Mouse (Mus musculus) liver, embryonic 11.5 days (tissue): ENCODE results near the gene Csgalnact2. TPM values are rescaled to one million over a fixed set of nuclear protein-coding genes. Genes with fewer than 3 reads are reported as not detected.

Source experiments
- ATAC-seq: fragments of 200-750 bp; cut with Nextera tagmentation; replicated peaks from 2 replicates; pipeline ENCODE4 v1.8.0; 2017; ENCODE audit warnings: moderate number of reproducible peaks, mild to moderate bottlenecking, moderate TSS enrichment, moderate library complexity; ENCODE audit not compliant: low FRiP score
- DNase-seq: peaks from one replicate; pipeline ENCODE4 v3.0.0-alpha.2; 2017; ENCODE audit warnings: low spot score
- H3K27ac ChIP-seq: fragments of 300-500 bp; sonication (generic); 2 replicates; pipeline ENCODE4 v1.5.1; 2014; ENCODE audit warnings: mild to moderate bottlenecking, low read depth, low read length, control low read depth
- H3K27me3 ChIP-seq: fragments of 300-500 bp; sonication (generic); replicated peaks from 2 replicates; pipeline ENCODE4 v1.6.1; 2014; ENCODE audit warnings: low read length, mixed read lengths; ENCODE audit not compliant: control insufficient read depth, insufficient read depth
- H3K36me3 ChIP-seq: fragments of 300-500 bp; sonication (generic); 2 replicates; pipeline ENCODE4 v1.6.1; 2014; ENCODE audit warnings: mild to moderate bottlenecking, low read length, moderate library complexity, mixed read lengths; ENCODE audit not compliant: control insufficient read depth, insufficient read depth
- H3K4me1 ChIP-seq: fragments of 300-500 bp; sonication (generic); replicated peaks from 2 replicates; pipeline ENCODE4 v1.6.1; 2014; ENCODE audit warnings: low read length, mixed read lengths; ENCODE audit not compliant: control insufficient read depth, insufficient read depth
- H3K4me2 ChIP-seq: fragments of 300-500 bp; sonication (generic); 2 replicates; pipeline ENCODE4 v1.6.1; 2014; ENCODE audit warnings: mild to moderate bottlenecking, control low read depth, moderate library complexity
- H3K4me3 ChIP-seq: fragments of 300-500 bp; sonication (generic); 2 replicates; pipeline ENCODE4 v1.5.1; 2014; ENCODE audit warnings: low read depth, low read length, control low read depth
- H3K9ac ChIP-seq: fragments of 300-500 bp; sonication (generic); 2 replicates; pipeline ENCODE4 v1.6.1; 2014; ENCODE audit warnings: low read depth, low read length, control low read depth
- H3K9me3 ChIP-seq: fragments of 300-500 bp; sonication (generic); 2 replicates; pipeline ENCODE4 v1.6.1; 2016; ENCODE audit warnings: low read length, inconsistent platforms, mixed read lengths; ENCODE audit not compliant: control insufficient read depth
- WGBS: fragments of 180-500 bp; shearing (Covaris S2); extraction: QIAGEN DNeasy Blood & Tissue Kit; methylation state at CpG from one replicate; pipeline ENCODE4 v1.1.7; 2014; 5-methylcytosine and 5-hydroxymethylcytosine counted together
- polyA plus RNA-seq: library from polyadenylated mRNA; unstranded; fragments of >200 nt; fragmentation: Nextera tagmentation; extraction: Ambion mirVana; gene quantifications from 2 replicates; pipeline ENCODE4 v1.2.1, GENCODE M21; 2014

Csgalnact2 gene
- polyA plus RNA-seq, 1 experiment from 2014 or later, result 14.3 TPM

DNA sequence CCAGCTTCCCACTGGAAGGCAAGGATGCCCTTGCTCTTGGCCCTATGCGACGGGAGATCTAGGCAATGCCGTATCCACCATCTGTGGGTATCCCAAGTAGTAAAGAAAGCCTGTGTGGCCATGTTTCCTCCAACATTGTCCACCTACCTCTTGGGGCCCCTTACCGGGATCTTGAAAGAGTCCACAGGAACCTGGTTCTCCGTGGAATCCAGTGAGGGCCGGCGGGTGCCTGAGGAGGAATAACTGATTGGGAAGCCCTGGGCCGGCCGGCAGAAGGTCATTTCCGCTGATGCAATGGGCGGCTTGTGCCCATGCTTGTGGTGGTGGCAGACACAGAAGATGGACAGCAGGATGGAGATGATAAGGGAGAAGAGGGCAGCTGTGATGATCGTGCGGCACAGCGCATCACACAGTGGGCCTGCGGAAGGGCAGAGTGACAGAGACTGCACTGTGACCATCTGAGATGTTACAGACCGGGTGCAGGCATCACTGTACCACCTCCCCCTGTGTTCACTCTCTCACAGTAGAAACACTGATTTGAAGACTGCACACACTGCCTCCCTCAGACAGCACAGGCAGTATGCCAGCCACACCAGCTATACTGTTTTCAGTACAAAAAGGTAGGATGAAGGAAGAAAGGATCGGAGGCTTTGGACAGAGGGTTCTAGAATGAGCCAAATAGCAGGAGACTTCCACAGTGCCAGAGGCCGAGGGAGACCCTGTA, 34.5 kb upstream of the Csgalnact2 start:
- Histone ChIP-seq H3K4me3 (no peak overlapping the region), H3K36me3 (no peaks in the 10 kb centered on the region), H3K9me3 (no peaks in the 10 kb centered on the region), H3K27ac (no peak overlapping the region), H3K4me2 (no peak overlapping the region), H3K9ac (no peak overlapping the region), H3K4me1 (no peaks in the 10 kb centered on the region), H3K27me3 (no peaks in the 10 kb centered on the region)
- no peak for DNase-seq
- 90% methylated on average over 18 of the region's 18 CpGs for WGBS
- no peak for ATAC-seq

GRCm38 (mm10) chr6:118171386-118171785, 32.4 kb upstream of the Csgalnact2 start:
- DNase-seq (no peak), ATAC-seq (no peak)
- WGBS, result 90% methylated on average over 7 of the region's 7 CpGs
- Histone ChIP-seq H3K4me1 (no peaks in the 10 kb centered on the region), H3K4me3 (no peak overlapping the region), H3K4me2 (no peak overlapping the region), H3K36me3 (no peaks in the 10 kb centered on the region), H3K27me3 (no peaks in the 10 kb centered on the region), H3K9ac (no peak overlapping the region), H3K27ac (no peak overlapping the region), H3K9me3 (no peaks in the 10 kb centered on the region)

DNA sequence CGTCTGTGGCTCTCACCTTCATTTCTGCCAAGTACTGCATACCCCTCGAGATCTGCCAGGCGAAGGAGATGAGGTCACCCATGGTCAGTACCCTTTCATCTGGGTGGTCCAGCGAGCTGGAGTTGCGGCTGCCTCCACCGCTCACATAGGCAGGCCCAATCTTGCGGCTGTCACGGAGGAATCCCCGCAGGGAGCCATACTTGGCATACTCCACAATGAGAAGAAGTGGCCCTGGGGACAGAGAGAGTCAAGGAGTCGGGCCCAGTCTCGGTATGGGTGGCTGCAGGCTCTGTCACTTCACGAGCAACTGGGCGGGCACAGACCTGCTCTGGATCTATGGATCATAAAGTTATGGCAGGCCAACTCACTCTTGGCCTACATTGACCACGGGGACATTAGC, 29.2 kb upstream of the Csgalnact2 start:
- H3K4me2 ChIP-seq, result no peak overlapping the region
- WGBS, result 81% methylated on average over 14 of the region's 14 CpGs

GRCm38 (mm10) chr6:118167013-118167412, 28.1 kb upstream of the Csgalnact2 start:
- Histone ChIP-seq H3K4me1 (no peaks in the 10 kb centered on the region), H3K4me3 (no peak overlapping the region), H3K9ac (no peak overlapping the region), H3K4me2 (no peak overlapping the region), H3K27ac (no peak overlapping the region), H3K9me3 (no peaks in the 10 kb centered on the region), H3K27me3 (no peaks in the 10 kb centered on the region), H3K36me3 (no peaks in the 10 kb centered on the region)
- DNase-seq (no peak), ATAC-seq (peak; percentile 31; the same call in 1 of the 2 replicates)
- 61% methylated on average over 9 of the region's 9 CpGs for WGBS

More for the DNA sequence above, 29.2 kb upstream of the Csgalnact2 start:
- Histone ChIP-seq H3K36me3 (no peaks in the 10 kb centered on the region), H3K4me1 (no peaks in the 10 kb centered on the region), H3K4me3 (no peak overlapping the region), H3K27ac (no peak overlapping the region), H3K9ac (no peak overlapping the region), H3K27me3 (no peaks in the 10 kb centered on the region), H3K9me3 (no peaks in the 10 kb centered on the region)
- DNase-seq, result no peak
- no peak for ATAC-seq

DNA sequence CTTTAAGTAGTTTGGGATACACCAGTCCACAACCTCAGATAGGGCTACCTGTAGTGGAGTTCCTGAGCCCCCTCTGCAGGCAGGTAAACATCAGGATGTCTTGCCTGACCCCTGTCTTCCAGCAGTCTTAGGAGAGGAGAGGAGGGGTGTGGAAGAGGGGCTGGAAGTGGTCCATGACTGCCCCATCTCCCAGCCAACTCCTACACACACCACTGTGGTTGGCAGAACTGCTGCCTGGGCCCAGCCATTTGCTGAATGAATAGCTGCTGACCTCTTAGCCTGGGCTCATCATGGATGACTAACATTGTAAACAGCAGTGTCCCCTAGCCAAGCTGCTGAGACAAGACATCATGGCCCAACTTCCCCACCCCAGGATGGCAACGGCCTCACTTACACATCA, 26.6 kb upstream of the Csgalnact2 start:
- Histone ChIP-seq H3K27ac (no peak overlapping the region), H3K36me3 (no peaks in the 10 kb centered on the region), H3K4me2 (no peak overlapping the region), H3K27me3 (no peaks in the 10 kb centered on the region), H3K9me3 (no peaks in the 10 kb centered on the region), H3K4me1 (no peaks in the 10 kb centered on the region), H3K9ac (no peak overlapping the region), H3K4me3 (no peak overlapping the region)
- 88% methylated on average over 1 of the region's 1 CpGs for WGBS
- DNase-seq (no peak), ATAC-seq (no peak)

DNA sequence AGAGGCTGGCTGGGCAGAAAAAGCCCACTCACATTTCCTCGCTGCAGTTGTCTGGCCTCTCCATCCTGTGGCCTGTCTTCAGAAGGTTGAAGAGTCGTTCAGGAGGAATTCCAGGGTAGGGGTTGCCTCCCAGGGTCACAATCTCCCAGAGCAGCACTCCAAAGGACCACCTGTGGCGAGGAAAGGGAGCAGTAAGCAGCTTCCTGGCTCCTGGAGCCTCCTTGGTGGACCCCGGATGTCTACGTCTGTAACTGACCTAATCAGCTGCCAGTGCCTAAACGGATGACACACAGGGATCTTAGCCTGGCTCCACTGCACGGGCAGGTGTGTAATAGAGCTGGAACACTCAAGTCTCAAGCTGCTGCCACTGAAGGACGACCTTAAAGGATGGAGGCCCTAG, 25.8 kb upstream of the Csgalnact2 start:
- no peak overlapping the region for H3K27ac ChIP-seq
- no peak overlapping the region for H3K4me3 ChIP-seq
- DNase-seq (no peak), ATAC-seq (no peak)
- 52% methylated on average over 8 of the region's 8 CpGs for WGBS
- no peaks in the 10 kb centered on the region for H3K36me3 ChIP-seq
- H3K9ac ChIP-seq, result no peak overlapping the region
- H3K9me3 ChIP-seq, result no peaks in the 10 kb centered on the region
- H3K4me2 ChIP-seq, result no peak overlapping the region
- no peaks in the 10 kb centered on the region for H3K27me3 ChIP-seq
- H3K4me1 ChIP-seq, result no peaks in the 10 kb centered on the region

DNA sequence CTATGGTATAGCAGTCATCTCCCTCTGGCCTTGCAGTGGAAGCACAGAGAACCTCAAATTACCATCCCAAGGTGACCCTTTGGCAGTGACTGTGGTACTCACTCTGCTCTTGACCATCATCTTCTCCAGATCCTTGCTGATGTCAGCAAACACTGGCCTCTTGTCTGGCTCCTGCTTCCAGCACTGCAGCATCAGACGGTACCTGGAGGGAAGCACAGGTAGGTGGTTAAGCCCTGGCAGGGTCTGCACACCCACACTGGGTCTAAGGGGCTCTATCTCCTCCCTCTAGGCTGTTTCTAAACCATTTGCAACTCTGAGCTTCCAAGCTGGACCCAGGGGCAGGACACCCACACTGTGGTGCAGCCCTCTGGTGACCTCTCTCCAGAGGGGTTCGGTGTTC, 24.1 kb upstream of the Csgalnact2 start:
- ATAC-seq (no peak), DNase-seq (no peak)
- H3K9ac ChIP-seq, result no peak overlapping the region
- H3K9me3 ChIP-seq, result no peaks in the 10 kb centered on the region
- H3K4me1 ChIP-seq, result no peaks in the 10 kb centered on the region
- H3K27ac ChIP-seq, result no peak overlapping the region
- WGBS, result 90% methylated on average over 2 of the region's 2 CpGs
- no peak overlapping the region for H3K4me2 ChIP-seq
- H3K36me3 ChIP-seq, result no peaks in the 10 kb centered on the region
- no peak overlapping the region for H3K4me3 ChIP-seq
- no peaks in the 10 kb centered on the region for H3K27me3 ChIP-seq

GRCm38 (mm10) chr6:118162457-118163082, 23.6 kb upstream of the Csgalnact2 start:
- H3K36me3 ChIP-seq, result no peaks in the 10 kb centered on the region
- DNase-seq, result no peak
- WGBS, result 88% methylated on average over 12 of the region's 12 CpGs

GRCm38 (mm10) chr6:118153091-118153490, 14.2 kb upstream of the Csgalnact2 start:
- no peaks in the 10 kb centered on the region for H3K36me3 ChIP-seq
- no peaks in the 10 kb centered on the region for H3K9me3 ChIP-seq
- no peaks in the 10 kb centered on the region for H3K4me1 ChIP-seq
- DNase-seq, result no peak
- H3K9ac ChIP-seq, result no peak overlapping the region
- no peaks in the 10 kb centered on the region for H3K27me3 ChIP-seq
- H3K4me2 ChIP-seq, result no peak overlapping the region
- H3K4me3 ChIP-seq, result no peak overlapping the region
- WGBS, result 79% methylated on average over 5 of the region's 5 CpGs
- no peak for ATAC-seq
- H3K27ac ChIP-seq, result no peak overlapping the region

More at GRCm38 (mm10) chr6:118162457-118163082, 23.6 kb upstream of the Csgalnact2 start:
- no peaks in the 10 kb centered on the region for H3K4me1 ChIP-seq
- no peaks in the 10 kb centered on the region for H3K27me3 ChIP-seq
- H3K4me3 ChIP-seq, result no peak overlapping the region
- H3K9me3 ChIP-seq, result no peaks in the 10 kb centered on the region
- H3K4me2 ChIP-seq, result no peak overlapping the region
- no peak overlapping the region for H3K9ac ChIP-seq
- no peak for ATAC-seq
- no peak overlapping the region for H3K27ac ChIP-seq
